Mouse (Mus musculus): ENCODE data around the gene Lmx1a.

- TF ChIP-seq POLR2A (IDR thresholded peaks at IDR 0.05; ENCODE audit: borderline replicate concordance, control insufficient read depth, low read depth, low read length) (no peak), CTCF (IDR thresholded peaks at IDR 0.05; ENCODE audit: control insufficient read depth, insufficient read depth, low read length) (no peak)
These were observed 128.0 kb downstream of the Lmx1a start for GRCm38 (mm10) chr1:167817028-167817427.
